Mouse (Mus musculus): ENCODE measurements around the gene Snapin. TPM values are rescaled to one million over a fixed set of nuclear protein-coding genes. Genes with fewer than 3 reads are reported as not detected.

Snapin gene
- polyA plus RNA-seq, 1 experiment from 2014 or later, result 69.1 TPM

DNA sequence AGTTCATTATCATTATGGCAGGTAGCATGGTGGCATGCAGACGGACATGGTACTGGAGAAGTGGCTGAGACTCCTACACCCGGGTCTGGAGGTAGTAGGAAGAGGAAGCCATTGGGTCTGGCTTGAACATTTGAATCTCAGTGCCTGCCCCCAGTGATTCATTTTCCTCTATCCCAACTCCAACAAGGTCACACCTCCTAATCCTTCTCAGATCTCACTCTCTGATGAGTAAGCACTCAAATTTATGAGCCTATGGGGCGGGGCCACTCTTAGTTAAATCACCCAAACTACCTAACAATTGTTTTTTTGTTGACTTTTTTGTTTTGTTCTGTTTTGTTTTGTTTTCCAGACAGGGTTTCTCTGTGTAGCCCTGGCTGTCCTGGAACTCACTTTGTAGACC lies 46.9 kb downstream of the Snapin start:
- no peak for DNase-seq (ENCODE audit: low spot score)
- Histone ChIP-seq H3K9me3 (no peaks in the 10 kb centered on the region), H3K36me3 (no peaks in the 10 kb centered on the region), H3K27ac (no peak overlapping the region), H3K27me3 (ENCODE audit: insufficient read depth, poor library complexity, severe bottlenecking) (no peaks in the 10 kb centered on the region), H3K4me3 (no peak overlapping the region), H3K4me1 (replicated peaks) (peaks cover 26% of the 10 kb centered on the region)
- WGBS, result 87% methylated on average over 3 of the region's 3 CpGs

DNA sequence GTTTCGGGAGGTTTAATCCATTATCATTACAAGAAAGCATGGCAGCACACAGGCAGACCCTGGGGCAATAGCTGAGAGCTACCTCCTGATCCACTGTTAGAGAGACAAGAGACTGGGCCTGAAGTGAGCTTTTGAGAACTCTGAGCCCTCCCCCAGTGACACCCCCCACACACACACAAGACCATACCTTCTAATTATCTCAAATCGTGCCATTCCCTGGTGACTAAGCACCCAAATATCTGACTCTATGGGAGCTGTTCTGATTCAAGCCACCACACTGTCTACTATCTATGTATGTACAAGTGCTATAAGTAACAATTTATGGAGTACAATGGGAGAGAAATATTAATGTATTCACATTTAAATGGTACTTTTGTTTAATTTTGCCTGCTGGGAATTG lies 50.1 kb downstream of the Snapin start:
- no peaks in the 10 kb centered on the region for H3K9me3 ChIP-seq
- H3K4me1 ChIP-seq (replicated peaks), result peaks cover 3% of the 10 kb centered on the region
- DNase-seq (ENCODE audit: low spot score), result no peak
- H3K36me3 ChIP-seq, result no peaks in the 10 kb centered on the region
- no peaks in the 10 kb centered on the region for H3K27me3 ChIP-seq (ENCODE audit: insufficient read depth, poor library complexity, severe bottlenecking)
- 93% methylated on average over 2 of the region's 2 CpGs for WGBS
- H3K27ac ChIP-seq, result no peak overlapping the region
- H3K4me3 ChIP-seq, result no peak overlapping the region

Other genes with a start within 250 kb of the Snapin start
- 4.2 and 4.3 TPM in 2 replicates for gene Creb3l4, start 247.5 kb downstream of the Snapin start, polyA plus RNA-seq (2016; fragmentation: Nextera tagmentation; extraction: Ambion mirVana)
- 62.5 and 65.3 TPM in 2 replicates for gene Slc39a1, start 242.9 kb downstream of the Snapin start, polyA plus RNA-seq (2016; fragmentation: Nextera tagmentation; extraction: Ambion mirVana)
- gene Crtc2, start 236.9 kb downstream of the Snapin start, polyA plus RNA-seq (2016; fragmentation: Nextera tagmentation; extraction: Ambion mirVana), result 20.8 and 28.4 TPM in 2 replicates
- gene Dennd4b, start 225.8 kb downstream of the Snapin start, polyA plus RNA-seq (2016; fragmentation: Nextera tagmentation; extraction: Ambion mirVana), result 5.7 and 7.1 TPM in 2 replicates
- 15.3 and 17.9 TPM in 2 replicates for gene Gatad2b, start 197.9 kb downstream of the Snapin start, polyA plus RNA-seq (2016; fragmentation: Nextera tagmentation; extraction: Ambion mirVana)
- gene Slc27a3, start 101.1 kb downstream of the Snapin start, polyA plus RNA-seq (2016; fragmentation: Nextera tagmentation; extraction: Ambion mirVana), result 28.5 and 29.1 TPM in 2 replicates
- 37.6 and 39.7 TPM in 2 replicates for gene Ints3, start 57.4 kb downstream of the Snapin start, polyA plus RNA-seq (2016; fragmentation: Nextera tagmentation; extraction: Ambion mirVana)
- 3.0 TPM in 2 replicates for gene Npr1, start 25.2 kb downstream of the Snapin start, polyA plus RNA-seq (2016; fragmentation: Nextera tagmentation; extraction: Ambion mirVana)
- 315 and 340 TPM in 2 replicates for gene Ilf2, start 14.9 kb downstream of the Snapin start, polyA plus RNA-seq (2016; fragmentation: Nextera tagmentation; extraction: Ambion mirVana)
- gene Chtop, start 18.5 kb upstream of the Snapin start, polyA plus RNA-seq (2016; fragmentation: Nextera tagmentation; extraction: Ambion mirVana), result 174 and 182 TPM in 2 replicates
- 7.5 and 7.7 TPM in 2 replicates for gene S100a1, start 23.4 kb upstream of the Snapin start, polyA plus RNA-seq (2016; fragmentation: Nextera tagmentation; extraction: Ambion mirVana)
- gene S100a13, start 23.4 kb upstream of the Snapin start, polyA plus RNA-seq (2016; fragmentation: Nextera tagmentation; extraction: Ambion mirVana), result 11.7 and 13.1 TPM in 2 replicates
- gene S100a14, start 35.8 kb upstream of the Snapin start, polyA plus RNA-seq (2016; fragmentation: Nextera tagmentation; extraction: Ambion mirVana), result not detected in 2 replicates
- gene S100a16, start 46.2 kb upstream of the Snapin start, polyA plus RNA-seq (2016; fragmentation: Nextera tagmentation; extraction: Ambion mirVana), result 46.6 and 47.9 TPM in 2 replicates
- gene S100a3, start 69.5 kb upstream of the Snapin start, polyA plus RNA-seq (2016; fragmentation: Nextera tagmentation; extraction: Ambion mirVana), result 0.24 and 0.27 TPM in 2 replicates
- gene S100a2, start 99.2 kb upstream of the Snapin start, polyA plus RNA-seq (2016; fragmentation: Nextera tagmentation; extraction: Ambion mirVana), result not detected in 2 replicates
- gene Gm42674, start 110.9 kb upstream of the Snapin start, polyA plus RNA-seq (2016; fragmentation: Nextera tagmentation; extraction: Ambion mirVana), result not detected in 2 replicates
- not detected in 2 replicates for gene S100a4, start 112.7 kb upstream of the Snapin start, polyA plus RNA-seq (2016; fragmentation: Nextera tagmentation; extraction: Ambion mirVana)
- not detected in 2 replicates for gene S100a5, start 117.5 kb upstream of the Snapin start, polyA plus RNA-seq (2016; fragmentation: Nextera tagmentation; extraction: Ambion mirVana)
- gene S100a6, start 121.8 kb upstream of the Snapin start, polyA plus RNA-seq (2016; fragmentation: Nextera tagmentation; extraction: Ambion mirVana), result 14.4 and 18.3 TPM in 2 replicates
- gene S100a7a, start 163.0 kb upstream of the Snapin start, polyA plus RNA-seq (2016; fragmentation: Nextera tagmentation; extraction: Ambion mirVana), result not detected in 2 replicates
- not detected in 2 replicates for gene S100a8, start 177.9 kb upstream of the Snapin start, polyA plus RNA-seq (2016; fragmentation: Nextera tagmentation; extraction: Ambion mirVana)
- not detected in 2 replicates for gene S100a9, start 204.7 kb upstream of the Snapin start, polyA plus RNA-seq (2016; fragmentation: Nextera tagmentation; extraction: Ambion mirVana)
- gene Pglyrp4, start 235.9 kb upstream of the Snapin start, polyA plus RNA-seq (2016; fragmentation: Nextera tagmentation; extraction: Ambion mirVana), result not detected in 2 replicates